Mouse (Mus musculus): ENCODE data around the gene Apba2.

Apba2 gene

GRCm38 (mm10) chr7:64658914-64659313, 157.4 kb downstream of the Apba2 start:
- no peak for DNase-seq (ENCODE audit: low read depth, low spot score)

DNA sequence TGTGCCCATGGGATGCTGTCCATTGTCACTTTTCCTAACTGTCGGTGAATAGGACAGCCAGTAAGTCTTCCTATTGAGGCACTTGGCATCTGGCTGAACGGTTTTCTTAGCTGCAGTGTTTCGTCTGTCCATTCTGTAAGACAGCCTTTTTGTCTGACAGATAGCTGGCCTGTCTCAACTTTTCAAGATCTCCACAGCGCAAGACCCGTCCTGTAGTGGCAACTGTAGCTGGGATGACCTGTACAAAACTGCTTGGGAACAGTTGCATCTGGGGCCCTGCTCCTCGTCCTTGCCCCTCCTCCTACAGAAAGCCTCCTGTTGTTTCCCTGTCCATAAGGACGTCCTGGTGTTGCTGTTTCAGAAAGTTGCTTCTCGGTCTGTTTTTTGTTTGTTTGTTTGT, 157.8 kb downstream of the Apba2 start:
- no peak for DNase-seq (ENCODE audit: low read depth, low spot score)

GRCm38 (mm10) chr7:64662506-64662905, 161.0 kb downstream of the Apba2 start:
- DNase-seq (ENCODE audit: low read depth, low spot score) = no peak

- no peak for DNase-seq (ENCODE audit: low read depth, low spot score)
These were observed 162.1 kb downstream of the Apba2 start for GRCm38 (mm10) chr7:64663600-64663999.

DNA sequence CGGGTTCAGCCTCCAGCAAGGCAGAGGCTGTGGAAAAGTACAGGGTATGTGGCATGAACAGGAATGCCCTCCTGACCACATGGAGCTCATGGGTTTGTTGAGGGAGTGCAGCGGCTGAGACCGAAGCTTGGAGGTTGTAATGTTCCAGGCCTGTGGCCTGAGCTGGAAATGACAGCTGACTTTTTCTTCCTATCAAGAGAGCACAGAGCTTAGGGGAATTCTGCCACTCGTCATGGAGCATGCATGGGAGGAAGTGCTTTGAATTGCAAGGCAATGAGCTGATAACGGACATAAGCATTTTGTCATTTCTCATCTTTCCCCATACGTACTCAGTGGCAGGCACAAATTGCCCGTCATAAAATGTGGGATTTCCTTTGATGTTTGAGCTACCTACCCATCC, 163.6 kb downstream of the Apba2 start:
- DNase-seq (ENCODE audit: low read depth, low spot score) = no peak

- no peak for DNase-seq (ENCODE audit: low read depth, low spot score)
These were observed 164.3 kb downstream of the Apba2 start for GRCm38 (mm10) chr7:64665716-64666298.

DNA sequence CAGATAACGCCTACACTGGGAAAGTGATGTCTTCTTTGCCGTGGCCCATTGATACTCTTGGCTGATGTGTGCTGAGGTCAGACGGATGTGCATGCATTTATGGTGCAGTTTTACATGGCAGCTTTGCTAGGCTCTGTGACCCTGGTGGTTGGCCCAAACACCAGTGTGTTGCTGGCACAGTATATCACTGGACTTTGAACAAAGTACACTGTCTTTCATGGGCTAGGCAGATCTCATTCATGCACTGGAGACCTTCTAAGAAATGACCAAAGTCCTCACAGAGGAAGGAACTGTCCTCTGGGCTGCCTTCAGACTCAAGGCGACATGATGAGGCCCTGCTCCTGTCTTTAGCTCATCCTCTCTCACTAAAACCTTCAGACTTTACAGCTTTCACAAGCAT, 166.5 kb downstream of the Apba2 start:
- no peak for DNase-seq (ENCODE audit: low read depth, low spot score)

- no peak for DNase-seq (ENCODE audit: low read depth, low spot score)
These were observed 178.4 kb downstream of the Apba2 start for GRCm38 (mm10) chr7:64679771-64680479.

- DNase-seq (ENCODE audit: low read depth, low spot score) = no peak
These were observed 183.4 kb downstream of the Apba2 start for GRCm38 (mm10) chr7:64684893-64685292.

GRCm38 (mm10) chr7:64688115-64688817, 186.8 kb downstream of the Apba2 start:
- DNase-seq (ENCODE audit: low read depth, low spot score) = no peak

GRCm38 (mm10) chr7:64691831-64692230, 190.3 kb downstream of the Apba2 start:
- no peak for DNase-seq (ENCODE audit: low read depth, low spot score)

DNA sequence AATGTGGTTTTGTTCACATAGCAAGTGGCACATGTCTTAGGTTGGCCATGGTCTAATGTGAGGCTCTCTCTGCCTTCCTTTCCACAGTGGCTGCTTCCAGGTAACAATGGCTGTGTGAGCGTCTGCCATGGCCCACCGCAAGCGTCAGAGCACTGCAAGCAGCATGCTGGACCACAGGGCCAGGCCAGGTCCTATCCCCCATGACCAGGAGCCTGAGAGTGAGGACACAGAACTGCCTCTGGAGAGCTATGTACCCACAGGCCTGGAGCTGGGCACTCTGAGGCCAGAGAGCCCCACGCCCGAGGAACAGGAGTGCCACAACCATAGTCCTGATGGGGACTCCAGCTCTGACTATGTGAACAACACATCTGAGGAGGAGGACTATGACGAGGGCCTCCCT, 193.4 kb downstream of the Apba2 start:
- no peak for DNase-seq (ENCODE audit: low read depth, low spot score)

DNA sequence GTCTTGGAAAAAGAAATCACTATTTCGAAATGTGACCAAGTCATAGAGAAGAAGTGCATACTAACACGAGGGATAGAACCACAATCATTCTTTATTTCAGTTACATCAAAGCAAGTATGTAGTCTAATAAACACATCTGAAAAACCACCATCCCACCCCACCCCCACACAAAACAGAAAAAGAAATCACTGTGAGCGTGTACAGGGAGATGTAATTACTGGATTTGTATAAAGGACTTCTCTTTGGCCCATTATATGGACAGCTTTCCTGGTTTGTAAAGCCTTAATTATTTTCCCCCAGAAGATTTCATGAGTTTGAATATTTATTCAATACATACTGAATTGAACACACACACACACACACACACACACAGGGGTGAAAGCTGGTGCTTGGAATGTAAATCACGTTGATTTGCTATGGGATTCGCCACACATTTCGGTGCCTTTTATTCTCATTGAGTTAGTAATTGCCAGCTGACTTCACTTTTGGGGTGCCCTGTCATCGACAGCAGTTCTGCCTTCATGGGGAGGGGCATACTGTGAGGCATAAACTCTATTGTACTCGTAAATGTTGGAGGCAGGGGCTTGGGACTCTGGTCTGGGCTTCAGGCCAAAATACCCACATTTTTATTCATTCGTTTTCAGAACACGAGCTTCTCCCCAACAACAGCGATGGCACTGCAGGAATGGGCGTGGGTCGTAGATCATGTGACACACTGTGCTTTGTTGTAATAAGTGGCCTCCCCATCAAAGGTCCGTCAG, 195.2 kb downstream of the Apba2 start:
- no peak for DNase-seq (ENCODE audit: low read depth, low spot score)

DNA sequence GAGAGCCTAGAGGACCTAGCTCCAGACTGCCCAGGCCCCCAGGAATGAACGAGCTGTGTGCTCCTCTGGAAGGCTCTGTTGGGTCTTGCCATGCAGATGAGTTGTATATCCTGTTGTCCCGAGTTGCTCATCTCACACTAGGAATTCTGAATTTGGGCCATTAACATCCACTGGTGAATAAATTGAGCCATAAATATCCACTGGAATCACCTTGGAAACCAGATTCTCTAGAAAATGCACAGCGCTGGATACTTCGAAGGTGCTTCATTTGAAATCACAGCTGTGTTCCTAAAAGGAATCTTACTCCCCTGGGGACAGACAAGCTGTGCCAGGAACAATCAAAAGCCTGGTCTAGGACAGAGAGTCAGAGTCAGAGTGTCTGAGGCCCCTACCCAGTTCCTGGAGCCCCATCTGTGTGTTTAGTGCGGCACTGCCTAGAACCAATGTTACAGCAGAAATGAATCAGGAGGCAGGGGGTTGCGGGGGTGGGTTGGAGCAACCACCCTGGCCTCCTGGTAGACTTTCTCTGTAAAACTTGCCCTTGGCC, 196.4 kb downstream of the Apba2 start:
- no peak for DNase-seq (ENCODE audit: low read depth, low spot score)

DNA sequence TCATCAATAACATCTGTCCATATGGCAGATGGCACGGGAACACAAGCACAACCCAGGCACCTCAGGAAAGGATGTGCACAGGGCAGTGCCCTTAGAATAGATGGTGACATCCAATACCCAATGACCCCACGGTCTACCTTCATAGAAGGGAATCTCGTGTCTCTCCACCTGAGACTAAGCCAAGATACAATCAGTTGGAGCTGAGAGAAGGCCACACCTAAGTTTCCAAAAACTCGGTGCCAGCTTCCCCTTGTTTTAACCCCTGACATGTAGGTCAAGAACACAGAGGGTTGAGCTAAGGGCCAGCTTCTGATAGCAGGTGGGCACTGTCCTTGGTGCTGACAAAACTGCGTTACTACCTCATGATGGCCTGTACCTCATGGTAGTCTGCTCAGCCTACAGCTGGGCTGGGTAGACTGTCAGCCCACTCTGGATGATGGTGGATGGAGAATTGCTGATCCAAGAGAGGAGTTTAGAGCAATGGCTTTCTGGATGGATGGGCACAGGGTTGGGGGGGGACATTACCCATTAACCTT, 202.6 kb downstream of the Apba2 start:
- DNase-seq (ENCODE audit: low read depth, low spot score) = no peak

GRCm38 (mm10) chr7:64708176-64708575, 206.7 kb downstream of the Apba2 start:
- DNase-seq (ENCODE audit: low read depth, low spot score) = no peak

DNA sequence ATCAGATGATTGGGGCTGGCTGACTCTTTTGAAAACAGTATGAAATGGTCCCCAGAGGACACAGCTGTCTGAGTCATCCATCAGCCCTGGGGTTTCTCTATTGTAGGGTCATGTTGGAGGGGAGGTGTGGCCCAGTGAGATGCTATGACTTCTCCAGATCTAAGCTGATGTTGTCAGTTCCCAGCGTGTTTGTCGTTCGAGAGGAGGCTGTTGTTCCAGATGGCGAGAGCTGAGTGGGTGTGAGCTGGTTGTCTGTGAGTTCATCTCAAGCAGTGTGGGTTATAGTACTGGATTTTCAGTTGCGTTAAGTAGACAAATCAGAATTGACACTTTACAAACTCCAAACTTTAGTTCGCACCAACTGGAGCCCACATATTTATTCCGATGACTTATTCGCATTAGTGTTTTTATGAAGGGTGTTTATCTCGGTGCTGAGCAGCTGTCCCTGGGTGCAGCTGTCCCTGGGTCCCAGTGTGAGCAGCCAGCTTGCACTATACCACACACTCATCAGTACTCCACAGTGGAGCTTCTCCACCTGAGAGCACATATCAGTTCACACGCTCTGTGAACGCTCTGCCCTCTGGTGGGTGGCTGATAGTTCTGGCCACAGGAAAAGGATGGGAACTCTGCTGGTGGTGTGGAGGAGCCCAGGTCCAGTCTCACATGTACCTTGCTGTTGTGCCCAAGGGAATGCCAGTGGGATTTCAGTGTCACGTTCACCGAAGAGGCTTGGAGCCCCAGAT, 208.2 kb downstream of the Apba2 start:
- DNase-seq (ENCODE audit: low read depth, low spot score) = no peak

GRCm38 (mm10) chr7:64716286-64716685, 214.8 kb downstream of the Apba2 start:
- no peak for DNase-seq (ENCODE audit: low read depth, low spot score)

DNA sequence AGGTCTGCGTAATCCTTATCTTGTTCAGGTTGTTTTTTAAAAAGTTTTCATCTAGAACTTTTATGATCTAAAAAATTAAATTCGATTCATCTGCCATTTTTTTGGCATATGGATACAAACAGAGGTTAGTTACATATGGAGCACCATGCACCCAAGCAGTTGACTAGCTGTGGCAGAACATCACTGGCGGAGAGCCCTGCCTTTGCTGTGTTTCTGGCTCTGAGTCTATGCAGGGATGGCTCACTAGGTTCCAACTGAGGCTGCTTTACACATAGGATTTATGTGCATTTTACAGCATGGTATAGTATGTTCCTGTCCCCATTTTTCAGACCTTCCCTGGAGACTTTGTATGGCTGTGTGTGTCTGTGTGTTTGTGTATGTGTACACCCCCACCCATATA, 221.8 kb downstream of the Apba2 start:
- DNase-seq (ENCODE audit: low read depth, low spot score) = no peak

DNA sequence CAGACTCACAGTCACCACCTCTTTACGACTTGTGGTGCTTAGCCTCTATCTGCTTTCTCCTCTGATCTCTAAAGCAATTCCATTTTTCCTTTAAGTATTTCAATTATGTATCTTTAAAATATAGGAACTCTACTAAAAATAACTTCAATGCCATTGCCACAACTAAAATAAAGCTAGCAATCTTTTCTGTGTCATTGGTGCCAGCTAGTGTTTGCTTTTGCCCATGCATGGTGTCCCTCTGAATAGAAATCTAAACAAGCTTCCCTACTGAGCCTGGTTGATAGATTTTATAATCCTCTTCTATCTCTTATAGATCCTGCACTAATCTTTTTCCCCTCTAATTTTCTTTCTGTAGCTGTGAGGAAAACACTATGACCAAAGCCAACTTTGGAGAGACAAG, 222.9 kb downstream of the Apba2 start:
- no peak for DNase-seq (ENCODE audit: low read depth, low spot score)
